Mouse (Mus musculus) induced T-regulatory cell, adult 2 months (primary cell): Measurements from ENCODE around the gene Prkcq.
"Not testable (repeated sequence)": the region's sequence is repeated elsewhere in the genome, so short reads cannot be mapped to it uniquely, and the experiment has no call there.

Experiments used
- DNase-seq: peaks from one replicate; pipeline ENCODE4 v3.0.0-alpha.2; 2012; ENCODE audit warnings: low read depth

Prkcq gene

GRCm38 (mm10) chr2:11291570-11292405, 119.9 kb downstream of the Prkcq start:
- DNase-seq, result no peak

DNA sequence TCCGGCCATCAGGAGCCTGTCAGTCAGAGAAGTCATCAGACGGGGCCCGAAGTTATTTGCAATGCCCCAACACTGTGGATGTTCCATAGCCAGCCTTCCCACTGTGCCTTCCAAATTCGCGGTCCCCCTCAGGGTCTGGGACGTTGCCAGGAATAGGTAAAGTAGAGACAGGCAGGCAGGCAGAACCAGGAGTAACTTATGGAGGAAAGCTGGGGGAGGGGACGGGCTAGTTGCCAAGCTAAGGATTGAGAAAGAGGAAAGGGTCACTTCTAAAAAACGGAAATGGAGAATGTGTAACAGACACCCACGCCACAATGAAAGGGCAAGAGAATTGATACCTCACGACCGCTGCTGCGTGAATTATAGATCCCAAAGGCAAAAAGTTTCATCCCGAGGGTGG, 121.2 kb downstream of the Prkcq start:
- no peak for DNase-seq

DNA sequence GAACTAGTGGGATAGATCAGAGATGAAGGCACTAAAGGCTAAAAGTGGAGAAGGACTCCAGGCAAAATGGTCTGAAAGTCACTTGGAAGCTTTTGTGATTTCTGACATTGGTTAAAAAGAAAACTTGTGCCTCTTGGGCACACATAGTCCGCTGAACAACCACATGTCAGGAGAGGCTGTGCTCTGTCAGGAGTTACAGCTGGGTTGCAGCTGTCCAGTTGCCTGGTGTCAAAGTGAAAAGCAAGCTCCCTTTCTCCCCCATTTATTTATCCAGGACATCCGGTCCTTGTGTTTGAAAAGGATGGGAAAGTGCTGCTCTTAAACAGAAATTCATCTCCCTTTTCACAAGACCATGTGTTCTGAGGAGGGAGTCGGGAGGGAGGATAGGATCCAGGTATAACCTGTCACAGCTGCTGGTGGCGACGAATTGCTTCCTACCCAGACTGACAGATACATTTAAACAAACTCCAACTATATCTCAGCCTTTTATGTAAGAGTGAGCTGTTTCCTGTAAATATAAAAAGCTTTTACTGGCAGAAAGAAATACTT, 122.8 kb downstream of the Prkcq start:
- no peak for DNase-seq

DNA sequence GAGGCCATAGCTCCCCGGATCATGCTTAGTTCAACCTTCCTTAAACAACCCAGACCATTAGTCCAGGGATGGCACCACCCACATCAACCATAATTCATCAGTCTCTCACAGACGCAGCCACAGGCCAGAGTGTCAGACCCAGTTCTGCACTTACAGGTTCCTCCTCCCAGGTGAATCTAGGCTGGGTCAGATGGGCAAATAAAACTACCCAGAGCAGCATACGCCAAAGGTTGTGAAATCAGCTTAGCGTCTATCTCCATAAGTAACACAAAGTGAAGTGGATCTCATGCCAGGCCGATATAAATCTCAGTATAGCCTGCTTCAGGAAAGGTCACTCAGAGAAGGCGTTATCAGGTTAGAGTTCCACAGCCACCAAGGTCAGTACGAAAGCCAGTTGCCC, 126.9 kb downstream of the Prkcq start:
- DNase-seq, result no peak

DNA sequence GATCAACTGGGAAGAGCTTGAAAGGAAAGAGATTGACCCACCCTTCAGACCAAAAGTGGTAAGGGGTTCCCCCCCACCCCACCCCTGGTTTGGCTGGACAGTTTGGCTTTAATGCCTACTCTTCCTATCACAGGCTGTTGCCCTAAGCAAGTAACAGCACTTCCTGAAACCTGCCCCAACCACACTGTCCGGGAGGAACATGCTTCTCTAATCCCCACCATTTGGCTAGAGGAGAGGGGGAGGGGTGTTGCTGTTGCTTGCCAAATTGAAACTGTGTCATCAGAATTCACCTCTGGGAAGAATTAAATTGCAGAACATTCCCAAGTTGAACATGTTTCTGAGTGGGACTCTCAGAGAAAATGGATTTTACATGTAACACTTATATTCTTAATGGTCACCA, 127.5 kb downstream of the Prkcq start:
- DNase-seq, result no peak

- no peak for DNase-seq
Measured at GRCm38 (mm10) chr2:11300362-11300761, 128.5 kb downstream of the Prkcq start.

GRCm38 (mm10) chr2:11320241-11320640, 148.3 kb downstream of the Prkcq start:
- DNase-seq, result peak; percentile 86

DNA sequence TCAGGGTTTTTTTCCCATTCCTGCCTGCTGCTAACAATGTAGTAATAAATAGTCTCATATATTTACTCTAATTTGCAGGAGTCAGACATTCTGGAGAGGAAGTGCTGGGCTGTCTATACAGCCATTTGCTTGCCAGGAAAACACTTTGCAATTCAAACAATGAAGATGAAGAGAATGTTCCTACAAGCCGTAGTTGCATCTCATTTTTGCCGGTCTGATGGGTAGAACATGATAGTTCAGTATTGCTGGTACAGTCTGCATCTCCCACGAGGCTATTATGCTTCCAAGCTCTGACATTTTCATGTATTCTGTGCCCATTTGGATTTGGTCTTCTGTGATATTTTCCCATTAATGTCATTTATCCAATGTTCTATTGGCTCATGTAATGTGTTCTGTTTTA, 150.5 kb downstream of the Prkcq start:
- no peak for DNase-seq

DNA sequence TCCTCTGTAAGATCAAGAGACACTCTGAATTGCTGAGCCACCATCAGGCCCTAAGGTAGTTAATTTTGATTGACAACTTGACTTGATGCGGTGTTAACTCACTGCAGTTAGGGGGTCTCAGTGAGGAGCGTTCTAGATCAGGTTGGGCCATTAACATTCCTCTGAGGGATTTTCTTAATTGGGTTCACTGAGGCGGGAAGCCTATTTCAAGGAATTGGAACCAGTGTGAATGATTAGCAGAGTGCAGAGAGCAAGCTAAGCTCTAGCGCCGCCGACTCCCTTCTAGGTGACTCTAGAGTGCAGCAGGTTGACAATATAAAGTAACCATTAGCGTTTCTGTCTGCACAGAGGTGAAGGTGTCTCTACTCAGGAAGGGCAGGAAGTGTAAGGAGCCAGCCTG, 155.4 kb downstream of the Prkcq start:
- no peak for DNase-seq

- no peak for DNase-seq
Measured at GRCm38 (mm10) chr2:11329407-11330224, 157.7 kb downstream of the Prkcq start.

- peak; percentile 94 for DNase-seq
Measured at GRCm38 (mm10) chr2:11331528-11332446, 159.9 kb downstream of the Prkcq start.

DNA sequence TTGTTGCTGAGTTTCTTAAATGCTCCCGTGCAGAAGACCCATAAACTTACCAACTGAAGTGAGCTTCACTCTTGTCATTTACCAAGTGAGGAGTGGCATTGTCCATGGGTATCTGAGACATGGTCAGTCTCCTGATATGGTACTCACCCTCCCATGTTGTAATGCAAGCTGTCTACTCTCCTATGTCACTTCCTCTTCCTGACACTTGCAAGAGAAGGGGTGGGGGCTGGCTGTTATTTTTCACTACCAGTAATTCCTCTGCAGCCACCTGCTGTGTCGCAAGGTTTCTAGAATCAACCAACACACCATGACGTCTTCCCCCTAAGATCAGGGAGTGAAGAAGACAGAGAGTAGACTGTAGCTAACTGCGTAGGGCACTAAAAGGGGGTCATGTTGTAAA, 160.6 kb downstream of the Prkcq start:
- peak; percentile 48 for DNase-seq

GRCm38 (mm10) chr2:11333301-11334017, 161.6 kb downstream of the Prkcq start:
- peak; percentile 37 for DNase-seq

GRCm38 (mm10) chr2:11336320-11336719, 164.4 kb downstream of the Prkcq start:
- no peak for DNase-seq

DNA sequence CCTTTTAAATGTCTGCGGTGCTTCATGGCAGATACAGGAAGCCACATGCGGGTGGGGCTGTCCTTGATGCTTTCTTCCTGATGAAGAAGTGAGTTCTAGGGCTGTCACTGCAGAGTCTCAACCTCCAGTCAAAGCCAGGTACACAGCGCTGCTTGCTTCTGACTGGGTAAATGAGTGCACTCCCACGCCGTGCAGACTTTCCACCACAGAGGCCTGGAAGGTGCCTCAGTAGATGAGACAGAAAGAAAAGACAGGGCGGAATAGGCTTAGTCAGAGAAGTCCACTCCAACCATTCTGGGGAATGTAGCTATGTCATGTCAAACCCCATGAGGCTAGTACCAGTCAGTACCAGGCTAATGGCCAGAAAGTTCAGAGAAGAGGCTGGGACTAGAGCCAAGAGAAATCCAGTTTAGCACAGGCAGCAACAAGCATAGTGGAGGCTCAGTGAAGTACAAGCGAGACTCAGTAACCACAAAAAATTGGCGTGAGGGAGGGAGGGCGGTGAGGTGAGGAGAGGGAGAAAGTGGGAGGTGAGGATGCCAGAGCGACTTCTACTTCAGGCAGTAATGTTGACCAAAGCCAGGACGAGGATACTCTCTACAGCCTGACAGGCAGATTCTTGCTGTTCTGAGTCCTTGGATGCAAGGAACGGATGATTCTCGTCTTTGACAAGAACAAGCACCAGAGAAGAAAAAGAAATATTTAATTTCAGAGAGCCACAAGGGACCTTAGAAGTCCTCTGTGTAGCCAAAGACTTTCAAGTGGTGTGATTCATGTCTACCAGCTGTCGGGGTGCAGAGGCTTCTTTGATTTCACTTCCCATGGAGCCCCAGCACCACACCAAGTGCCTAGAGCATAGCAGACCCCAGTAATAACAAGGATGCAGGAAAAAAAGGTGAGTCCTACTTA, 167.3 kb downstream of the Prkcq start:
- DNase-seq, result peak; percentile 76

DNA sequence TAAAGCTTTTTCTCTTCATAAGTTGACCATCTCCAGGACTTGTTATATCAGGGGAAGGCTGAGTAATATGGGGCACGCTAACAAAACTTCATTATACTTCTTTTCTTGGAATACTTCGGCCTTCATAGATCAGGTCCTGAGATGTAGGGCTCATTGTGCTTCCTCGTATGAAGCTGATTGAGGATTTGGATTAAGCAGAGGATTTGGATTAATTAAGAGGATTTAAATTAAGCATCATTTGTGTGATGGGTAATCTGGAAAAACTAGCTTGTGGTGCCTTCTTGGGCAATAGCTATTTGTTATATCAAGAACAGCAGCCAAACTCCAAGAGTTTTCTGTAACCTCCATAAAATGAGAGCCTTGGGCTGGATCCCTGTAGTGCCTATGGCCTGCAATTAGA, 172.8 kb downstream of the Prkcq start:
- DNase-seq, result no peak

DNA sequence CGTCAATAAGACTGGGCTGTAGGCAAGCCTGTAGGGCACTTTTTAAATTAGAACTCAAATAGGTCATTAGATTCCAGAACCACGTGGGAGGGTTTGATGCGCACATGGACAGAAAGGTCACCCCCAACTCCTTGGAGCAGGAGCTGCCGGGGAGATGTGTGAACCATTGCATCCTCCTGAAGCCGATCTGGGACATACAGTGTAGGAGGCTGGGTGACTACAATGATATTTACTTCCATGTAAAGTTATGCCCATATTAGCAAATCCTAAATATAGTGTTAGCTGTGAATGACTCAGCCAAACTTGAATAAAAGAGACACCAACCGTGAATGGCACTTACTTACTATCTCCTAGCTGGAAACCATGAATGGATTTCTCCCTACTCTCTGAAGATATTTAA, 174.5 kb downstream of the Prkcq start:
- not testable (repeated sequence) for DNase-seq

DNA sequence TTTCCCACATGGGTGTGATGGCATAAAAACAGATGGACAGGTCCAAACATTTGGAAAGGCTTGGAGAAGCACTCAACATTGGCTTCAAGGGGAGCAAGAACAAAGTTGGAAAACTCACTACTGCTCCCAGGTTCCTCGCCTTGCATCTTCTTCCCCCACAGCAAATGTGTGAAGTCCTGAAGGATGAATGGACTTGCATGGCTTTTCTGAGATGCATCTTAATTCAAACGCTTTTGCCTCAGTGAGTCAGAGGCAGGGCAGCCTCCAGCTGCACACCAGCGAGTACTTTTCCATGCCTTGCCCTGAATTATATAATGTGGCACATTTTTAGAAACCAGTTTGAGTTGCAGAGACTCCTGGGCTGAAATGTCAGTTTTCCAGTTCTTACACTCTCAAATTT, 175.9 kb downstream of the Prkcq start:
- DNase-seq, result no peak
